Mouse (Mus musculus): Measurements from ENCODE around the gene Vps45. TPM values are rescaled to one million over a fixed set of nuclear protein-coding genes. Genes with fewer than 3 reads are reported as not detected.

The Vps45 gene
- total RNA-seq, 2 experiments from 2014 or later: 32.9 to 39.4 TPM

Other genes with a start within 250 kb of the Vps45 start
- gene Rprd2, start 239.6 kb downstream of the Vps45 start, total RNA-seq (2021): 10 to 100 TPM; 56.5 to 64.1 TPM
- gene Prpf3, start 202.6 kb downstream of the Vps45 start, total RNA-seq (2021): 10 to 100 TPM; 31.9 to 34.7 TPM
- 100 to 1,000 TPM; 178 to 200 TPM for gene Mrps21, start 186.9 kb downstream of the Vps45 start, total RNA-seq (2021)
- 1 to 10 TPM; 1.7 to 2.2 TPM for gene Ciart, start 176.2 kb downstream of the Vps45 start, total RNA-seq (2021)
- 10 to 100 TPM; 21.3 to 21.5 TPM for gene BC028528, start 166.5 kb downstream of the Vps45 start, total RNA-seq (2021)
- gene Aph1a, start 164.5 kb downstream of the Vps45 start, total RNA-seq (2021): 100 to 1,000 TPM; 156 to 163 TPM
- gene Car14, start 153.8 kb downstream of the Vps45 start, total RNA-seq (2021): 1 to 10 TPM; 2.3 to 2.5 TPM
- gene Anp32e, start 129.2 kb downstream of the Vps45 start, total RNA-seq (2021): 100 to 1,000 TPM; 145 to 146 TPM
- gene Plekho1, start 62.5 kb downstream of the Vps45 start, total RNA-seq (2021): 10 to 100 TPM; 38.5 to 41.6 TPM
- 10 to 100 TPM; 35.4 to 43.6 TPM for gene Otud7b, start 46.1 kb upstream of the Vps45 start, total RNA-seq (2021)
- 10 to 100 TPM; 15.0 to 22.2 TPM for gene Mtmr11, start 103.5 kb upstream of the Vps45 start, total RNA-seq (2021)
- gene Sf3b4, start 113.9 kb upstream of the Vps45 start, total RNA-seq (2021): 10 to 100 TPM; 68.9 to 76.8 TPM
- gene Sv2a, start 122.7 kb upstream of the Vps45 start, total RNA-seq (2021): 10 to 100 TPM; 18.1 to 24.7 TPM
- gene Bola1, start 161.2 kb upstream of the Vps45 start, total RNA-seq (2021): 10 to 100 TPM; 30.6 to 33.1 TPM
- gene Hist2h2ab, start 161.4 kb upstream of the Vps45 start, total RNA-seq (2021): 10 to 100 TPM; 27.8 to 28.5 TPM
- gene Hist2h2ac, start 162.4 kb upstream of the Vps45 start, total RNA-seq (2021): 100 to 1,000 TPM; 211 to 243 TPM
- gene Hist2h2be, start 162.7 kb upstream of the Vps45 start, total RNA-seq (2021): 10 to 100 TPM; 12.4 to 13.7 TPM
- gene Hist2h3c2, start 180.7 kb upstream of the Vps45 start, total RNA-seq (2021): 100 to 1,000 TPM; 197 to 262 TPM
- gene Hist2h2aa2, start 181.8 kb upstream of the Vps45 start, total RNA-seq (2021): 1,000 to 10,000 TPM; 1,421 to 1,566 TPM
- gene Hist2h2aa1, start 187.0 kb upstream of the Vps45 start, total RNA-seq (2021): 10 to 100 TPM; 34.3 to 35.1 TPM
- 1 to 10 TPM in 1 of 2 experiments, under 1 TPM in 1; 0.98 to 1.6 TPM for gene Hist2h3c1, start 188.2 kb upstream of the Vps45 start, total RNA-seq (2021)
- gene Hist2h4, start 204.8 kb upstream of the Vps45 start, total RNA-seq (2021): 100 to 1,000 TPM in 1 of 2 experiments, 10 to 100 TPM in 1; 97.3 to 110 TPM
- gene Hist2h3b, start 210.2 kb upstream of the Vps45 start, total RNA-seq (2021): 1,000 to 10,000 TPM in 1 of 2 experiments, 100 to 1,000 TPM in 1; 924 to 1,090 TPM
- gene Hist2h2bb, start 211.3 kb upstream of the Vps45 start, total RNA-seq (2021): 100 to 1,000 TPM; 801 to 997 TPM
- gene Fcgr1, start 235.5 kb upstream of the Vps45 start, total RNA-seq (2021): 1 to 10 TPM; 1.1 to 1.8 TPM